Mouse (Mus musculus): ENCODE data around the gene Ppp1r3g. TPM values are rescaled to one million over a fixed set of nuclear protein-coding genes. Genes with fewer than 3 reads are reported as not detected.
"Not testable (repeated sequence)": the region's sequence is repeated elsewhere in the genome, so short reads cannot be mapped to it uniquely, and the experiment has no call there.

The Ppp1r3g gene
- polyA plus RNA-seq, 1 experiment from 2014 or later: 0.43 TPM

DNA sequence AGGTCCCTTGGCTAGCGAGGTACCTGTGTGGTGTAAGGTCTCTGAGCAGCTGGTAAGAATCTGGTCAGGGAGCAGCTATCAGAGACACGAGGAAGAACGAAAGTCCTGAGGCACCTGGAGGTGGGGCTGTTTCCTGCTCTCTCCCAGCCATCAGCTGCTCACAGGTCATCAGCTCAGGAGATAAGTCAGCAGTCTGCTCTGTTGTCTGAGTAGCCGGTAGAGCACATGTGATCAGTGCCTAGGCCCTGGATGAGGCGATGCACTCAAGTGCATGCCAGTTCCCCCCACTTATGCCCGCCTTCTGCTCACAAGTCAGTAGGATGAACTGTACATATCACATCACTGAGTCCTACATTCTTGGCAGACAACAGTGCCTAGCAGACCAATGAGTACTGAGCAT is 24.3 kb downstream of the Ppp1r3g start:
- H3K9ac ChIP-seq (replicated peaks; ENCODE audit: low read depth, low read length): no peak overlapping the region
- no peak; the same call in 1 of the 2 replicates for ATAC-seq (ENCODE audit: low read depth)
- H3K9me3 ChIP-seq (ENCODE audit: control insufficient read depth, low read length): no peaks in the 10 kb centered on the region
- H3K4me2 ChIP-seq (ENCODE audit: low read depth, low read length): no peak overlapping the region
- peaks cover 1% of the 10 kb centered on the region; the same call in 1 of the 2 replicates for H3K36me3 ChIP-seq (ENCODE audit: control insufficient read depth, insufficient read depth, low read length)
- no peaks in the 10 kb centered on the region for H3K4me1 ChIP-seq (ENCODE audit: control insufficient read depth, insufficient read depth, low read length)
- WGBS: 97% methylated on average over 6 of the region's 6 CpGs
- no peaks in the 10 kb centered on the region for H3K27me3 ChIP-seq (ENCODE audit: control insufficient read depth, insufficient read depth, low read length)
- H3K4me3 ChIP-seq (ENCODE audit: low read depth, low read length): no peak overlapping the region
- no peak overlapping the region for H3K27ac ChIP-seq (ENCODE audit: low read depth, low read length)

DNA sequence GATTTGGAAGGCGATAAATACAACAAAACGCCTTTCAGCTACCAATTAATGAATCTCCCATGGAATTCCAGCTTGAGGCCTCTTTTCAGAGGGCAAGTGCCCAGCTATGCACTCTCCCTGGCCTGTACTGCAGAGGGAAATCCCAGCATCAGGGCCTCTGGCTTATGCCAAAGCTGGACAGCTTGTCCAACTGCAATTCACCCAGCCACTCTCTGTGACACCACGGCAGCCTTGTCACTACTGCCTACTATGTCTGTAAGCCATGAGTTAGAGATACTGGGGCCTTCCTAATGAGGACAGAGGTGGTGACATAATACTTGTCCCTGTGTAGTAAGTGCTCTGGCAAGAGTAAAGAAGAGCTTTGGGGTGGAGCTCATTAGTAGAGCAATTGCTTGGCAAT is 30.7 kb downstream of the Ppp1r3g start:
- Histone ChIP-seq H3K9ac (replicated peaks; ENCODE audit: low read depth, low read length) (no peak overlapping the region), H3K36me3 (ENCODE audit: control insufficient read depth, insufficient read depth, low read length) (no peaks in the 10 kb centered on the region), H3K4me1 (ENCODE audit: control insufficient read depth, insufficient read depth, low read length) (no peaks in the 10 kb centered on the region), H3K4me3 (ENCODE audit: low read depth, low read length) (no peak overlapping the region), H3K27ac (ENCODE audit: low read depth, low read length) (no peak overlapping the region), H3K27me3 (ENCODE audit: control insufficient read depth, insufficient read depth, low read length) (no peaks in the 10 kb centered on the region), H3K4me2 (ENCODE audit: low read depth, low read length) (no peak overlapping the region), H3K9me3 (ENCODE audit: control insufficient read depth, low read length) (no peaks in the 10 kb centered on the region)
- no peak; the same call in 1 of the 2 replicates for ATAC-seq (ENCODE audit: low read depth)
- 66% methylated on average over 3 of the region's 3 CpGs for WGBS

DNA sequence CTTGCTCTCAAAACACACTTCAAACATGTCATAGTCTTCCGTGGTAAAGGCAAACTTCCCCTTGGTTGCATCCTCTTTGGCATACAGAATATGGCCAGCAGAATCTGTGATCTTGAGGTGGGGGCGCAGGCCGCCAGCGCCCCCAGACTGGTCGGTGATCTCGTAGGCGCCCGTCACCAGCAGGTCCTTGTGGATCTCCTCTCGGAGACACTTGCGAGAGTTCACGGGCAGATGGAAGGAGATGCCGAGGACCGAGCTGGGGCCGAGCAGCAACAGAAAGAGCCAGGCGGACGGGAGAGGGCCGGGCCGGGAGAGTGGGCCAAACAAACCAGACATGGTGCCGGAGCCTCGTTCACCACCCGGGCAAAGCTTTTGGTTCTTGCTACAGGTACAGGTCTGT is 32.5 kb downstream of the Ppp1r3g start:
- ATAC-seq (ENCODE audit: low read depth); H3K27me3 ChIP-seq (ENCODE audit: control insufficient read depth, insufficient read depth, low read length); H3K27ac ChIP-seq (ENCODE audit: low read depth, low read length); H3K4me1 ChIP-seq (ENCODE audit: control insufficient read depth, insufficient read depth, low read length); H3K4me3 ChIP-seq (ENCODE audit: low read depth, low read length); H3K4me2 ChIP-seq (ENCODE audit: low read depth, low read length); H3K36me3 ChIP-seq (ENCODE audit: control insufficient read depth, insufficient read depth, low read length); H3K9ac ChIP-seq (replicated peaks; ENCODE audit: low read depth, low read length); H3K9me3 ChIP-seq (ENCODE audit: control insufficient read depth, low read length): not testable (repeated sequence)
- WGBS: 95% methylated on average over 15 of the region's 21 CpGs

DNA sequence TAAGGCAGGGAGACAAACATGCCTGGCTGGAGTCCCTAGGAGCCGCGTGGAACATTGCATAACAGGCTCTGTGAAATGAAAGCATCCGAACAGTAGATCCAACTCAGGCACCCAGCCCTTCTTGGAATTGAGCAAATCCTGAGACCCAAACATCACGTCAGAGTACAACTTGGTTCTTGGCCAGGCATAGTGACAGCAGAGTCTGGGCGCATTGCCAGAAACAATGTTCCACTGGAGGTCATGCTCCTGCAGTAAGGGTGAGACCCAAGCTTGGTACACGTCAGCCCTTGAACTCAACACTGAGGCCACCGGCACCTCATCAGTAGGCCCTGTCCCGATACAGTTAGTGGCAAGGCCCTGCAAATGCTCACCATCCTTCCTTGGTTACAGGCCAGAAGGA is 35.4 kb downstream of the Ppp1r3g start:
- Histone ChIP-seq H3K4me2 (ENCODE audit: low read depth, low read length) (no peak overlapping the region), H3K27ac (ENCODE audit: low read depth, low read length) (no peak overlapping the region), H3K9ac (replicated peaks; ENCODE audit: low read depth, low read length) (no peak overlapping the region), H3K9me3 (ENCODE audit: control insufficient read depth, low read length) (no peaks in the 10 kb centered on the region), H3K27me3 (ENCODE audit: control insufficient read depth, insufficient read depth, low read length) (no peaks in the 10 kb centered on the region), H3K4me1 (ENCODE audit: control insufficient read depth, insufficient read depth, low read length) (no peaks in the 10 kb centered on the region), H3K4me3 (ENCODE audit: low read depth, low read length) (no peak overlapping the region), H3K36me3 (ENCODE audit: control insufficient read depth, insufficient read depth, low read length) (no peaks in the 10 kb centered on the region)
- WGBS: 84% methylated on average over 8 of the region's 8 CpGs
- ATAC-seq (ENCODE audit: low read depth): no peak

DNA sequence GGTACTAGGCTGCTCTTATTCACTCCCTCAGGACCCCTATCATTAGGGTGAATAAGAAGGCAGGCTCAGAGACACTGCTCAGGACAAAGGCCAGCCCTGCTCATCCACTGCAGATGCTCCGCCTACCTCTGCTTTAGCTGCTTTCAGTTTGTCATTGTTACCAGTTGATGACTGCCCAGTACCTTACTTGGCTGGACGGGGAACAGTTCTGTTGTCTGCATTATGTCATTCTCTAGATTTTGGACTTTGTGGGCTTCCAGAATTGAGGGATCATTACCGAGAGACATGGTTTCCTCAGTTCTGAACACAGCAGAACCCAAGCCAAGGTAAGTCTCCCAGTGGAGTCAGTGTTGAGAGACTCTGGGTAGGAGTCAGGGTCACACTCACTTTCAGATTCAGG is 36.6 kb downstream of the Ppp1r3g start:
- Histone ChIP-seq H3K9ac (replicated peaks; ENCODE audit: low read depth, low read length) (no peak overlapping the region), H3K27ac (ENCODE audit: low read depth, low read length) (no peak overlapping the region), H3K4me1 (ENCODE audit: control insufficient read depth, insufficient read depth, low read length) (no peaks in the 10 kb centered on the region), H3K4me3 (ENCODE audit: low read depth, low read length) (no peak overlapping the region), H3K9me3 (ENCODE audit: control insufficient read depth, low read length) (no peaks in the 10 kb centered on the region), H3K36me3 (ENCODE audit: control insufficient read depth, insufficient read depth, low read length) (no peaks in the 10 kb centered on the region), H3K4me2 (ENCODE audit: low read depth, low read length) (no peak overlapping the region), H3K27me3 (ENCODE audit: control insufficient read depth, insufficient read depth, low read length) (no peaks in the 10 kb centered on the region)
- WGBS: 69% methylated on average over 3 of the region's 3 CpGs
- no peak for ATAC-seq (ENCODE audit: low read depth)

DNA sequence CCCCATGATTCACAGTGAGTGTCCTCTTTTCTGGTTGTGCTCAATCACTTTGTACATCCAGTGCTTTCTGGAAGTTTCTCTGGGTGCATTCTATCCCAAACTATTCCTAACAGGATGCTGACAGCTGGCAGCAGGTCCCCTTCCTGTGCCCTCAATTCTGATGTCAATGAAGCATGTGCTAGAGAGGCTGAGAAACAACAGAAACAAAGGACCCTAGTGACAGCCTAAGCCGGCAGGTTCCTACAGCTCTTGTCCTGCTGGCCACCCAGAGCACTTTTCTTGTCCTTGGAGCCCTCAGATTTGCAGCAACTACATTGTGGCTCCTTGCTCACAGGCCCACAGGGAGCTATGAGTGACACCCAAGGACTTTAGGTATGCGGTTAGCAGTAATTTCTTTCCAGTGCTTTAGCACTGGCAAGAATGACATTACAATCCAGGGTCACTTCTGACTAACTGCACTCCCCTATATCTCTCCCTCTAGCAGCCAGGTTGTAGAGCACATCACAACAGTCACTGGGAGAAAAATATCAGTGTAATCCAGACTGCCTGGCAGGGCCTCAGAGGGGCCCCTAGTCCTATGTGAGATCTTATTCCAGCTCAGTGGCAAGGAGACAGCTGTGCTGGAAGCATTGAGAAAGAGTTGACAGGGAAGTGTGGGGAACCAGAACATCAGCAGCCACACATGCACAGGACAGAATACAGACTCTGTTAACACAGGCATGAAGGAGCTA is 37.2 kb downstream of the Ppp1r3g start:
- H3K9me3 ChIP-seq (ENCODE audit: control insufficient read depth, low read length): no peaks in the 10 kb centered on the region
- ATAC-seq (ENCODE audit: low read depth): no peak
- no peak overlapping the region for H3K27ac ChIP-seq (ENCODE audit: low read depth, low read length)
- no peak overlapping the region for H3K9ac ChIP-seq (replicated peaks; ENCODE audit: low read depth, low read length)
- no peaks in the 10 kb centered on the region for H3K4me1 ChIP-seq (ENCODE audit: control insufficient read depth, insufficient read depth, low read length)
- 55% methylated on average over 2 of the region's 2 CpGs for WGBS
- no peaks in the 10 kb centered on the region for H3K36me3 ChIP-seq (ENCODE audit: control insufficient read depth, insufficient read depth, low read length)
- H3K4me3 ChIP-seq (ENCODE audit: low read depth, low read length): no peak overlapping the region
- no peak overlapping the region for H3K4me2 ChIP-seq (ENCODE audit: low read depth, low read length)
- H3K27me3 ChIP-seq (ENCODE audit: control insufficient read depth, insufficient read depth, low read length): no peaks in the 10 kb centered on the region

DNA sequence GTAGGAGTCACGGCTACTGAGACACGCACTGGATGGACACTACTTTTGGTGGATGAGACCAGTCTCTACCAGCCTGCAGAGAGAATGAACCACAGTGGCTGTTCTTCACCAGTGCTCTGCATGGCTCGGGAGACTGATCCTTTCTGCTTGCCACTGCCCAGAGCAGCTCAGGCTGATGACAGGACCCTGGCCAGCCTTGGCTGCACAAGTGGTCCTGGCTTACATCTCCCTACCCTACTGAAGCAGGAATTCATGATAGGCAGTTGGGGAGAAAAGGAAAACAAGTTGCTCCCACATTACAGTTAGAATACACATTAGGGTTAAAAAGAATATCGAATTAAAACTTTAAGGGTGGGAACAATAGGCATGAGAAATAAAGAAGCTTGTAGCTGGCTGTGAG is 39.0 kb downstream of the Ppp1r3g start:
- 95% methylated on average over 4 of the region's 4 CpGs for WGBS
- H3K36me3 ChIP-seq (ENCODE audit: control insufficient read depth, insufficient read depth, low read length): no peaks in the 10 kb centered on the region
- H3K9me3 ChIP-seq (ENCODE audit: control insufficient read depth, low read length): no peaks in the 10 kb centered on the region
- H3K4me2 ChIP-seq (ENCODE audit: low read depth, low read length): no peak overlapping the region
- no peak overlapping the region for H3K27ac ChIP-seq (ENCODE audit: low read depth, low read length)
- no peak overlapping the region for H3K4me3 ChIP-seq (ENCODE audit: low read depth, low read length)
- no peaks in the 10 kb centered on the region for H3K4me1 ChIP-seq (ENCODE audit: control insufficient read depth, insufficient read depth, low read length)
- H3K9ac ChIP-seq (replicated peaks; ENCODE audit: low read depth, low read length): no peak overlapping the region
- H3K27me3 ChIP-seq (ENCODE audit: control insufficient read depth, insufficient read depth, low read length): no peaks in the 10 kb centered on the region
- ATAC-seq (ENCODE audit: low read depth): no peak

DNA sequence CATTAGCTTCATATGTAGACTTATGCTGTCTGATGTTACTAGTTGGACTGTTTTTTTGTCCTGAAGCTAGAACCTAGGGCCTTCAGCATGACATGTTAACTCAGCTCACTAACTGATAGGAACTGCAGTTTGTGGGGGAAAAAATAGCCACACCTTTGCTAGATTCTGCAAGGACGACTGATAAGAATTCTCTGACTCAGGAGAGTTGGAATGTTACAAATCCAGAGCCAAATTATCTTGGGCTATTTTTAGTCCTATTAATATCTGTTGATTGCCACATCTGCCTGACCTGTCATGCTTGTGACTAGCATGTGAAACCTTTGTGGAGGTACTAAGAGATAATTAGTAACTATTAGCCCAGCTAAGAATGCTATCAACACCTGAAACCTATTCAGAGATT is 42.2 kb downstream of the Ppp1r3g start:
- Histone ChIP-seq H3K36me3 (ENCODE audit: control insufficient read depth, insufficient read depth, low read length) (no peaks in the 10 kb centered on the region), H3K4me2 (ENCODE audit: low read depth, low read length) (no peak overlapping the region), H3K9me3 (ENCODE audit: control insufficient read depth, low read length) (no peaks in the 10 kb centered on the region), H3K4me3 (ENCODE audit: low read depth, low read length) (no peak overlapping the region), H3K4me1 (ENCODE audit: control insufficient read depth, insufficient read depth, low read length) (no peaks in the 10 kb centered on the region), H3K27me3 (ENCODE audit: control insufficient read depth, insufficient read depth, low read length) (no peaks in the 10 kb centered on the region), H3K9ac (replicated peaks; ENCODE audit: low read depth, low read length) (no peak overlapping the region), H3K27ac (ENCODE audit: low read depth, low read length) (no peak overlapping the region)
- 90% methylated on average over 1 of the region's 1 CpGs for WGBS
- ATAC-seq (ENCODE audit: low read depth): no peak

DNA sequence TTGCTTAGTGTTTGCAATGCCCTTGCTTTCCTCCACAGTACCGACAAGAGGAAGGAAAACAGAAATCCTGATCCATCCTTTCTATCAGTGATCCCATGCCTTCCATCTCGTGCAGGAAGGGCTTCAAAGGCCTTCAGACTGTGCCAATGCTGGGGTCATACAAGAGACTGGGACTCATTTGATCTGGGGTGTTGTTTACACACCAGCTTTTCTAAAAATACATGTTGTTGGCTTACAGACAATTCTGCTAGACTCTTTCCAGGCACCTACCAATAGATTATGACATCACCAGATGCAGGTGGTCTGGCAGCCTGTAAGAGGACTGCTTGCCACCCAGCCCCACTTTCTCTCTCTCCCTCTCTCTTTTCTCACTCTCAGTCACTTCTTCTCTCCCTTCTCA is 51.3 kb downstream of the Ppp1r3g start:
- Histone ChIP-seq H3K4me2 (ENCODE audit: low read depth, low read length) (no peak overlapping the region), H3K9ac (replicated peaks; ENCODE audit: low read depth, low read length) (no peak overlapping the region), H3K27me3 (ENCODE audit: control insufficient read depth, insufficient read depth, low read length) (no peaks in the 10 kb centered on the region), H3K4me1 (ENCODE audit: control insufficient read depth, insufficient read depth, low read length) (no peaks in the 10 kb centered on the region), H3K4me3 (ENCODE audit: low read depth, low read length) (no peak overlapping the region), H3K36me3 (ENCODE audit: control insufficient read depth, insufficient read depth, low read length) (no peaks in the 10 kb centered on the region), H3K27ac (ENCODE audit: low read depth, low read length) (no peak overlapping the region), H3K9me3 (ENCODE audit: control insufficient read depth, low read length) (no peaks in the 10 kb centered on the region)
- no peak for ATAC-seq (ENCODE audit: low read depth)
- WGBS: 71% methylated on average over 2 of the region's 2 CpGs

Data from neural tube, embryonic 14.5 days (tissue).